Mouse (Mus musculus) c-Kit-positive CD71-negative TER-119-negative erythroid progenitor cells, embryonic 14.5 days (primary cell): ENCODE measurements around the gene Dnm1.

Experiments used
- DNase-seq: peaks from one replicate; pipeline ENCODE4 v3.0.0-alpha.2; 2013; ENCODE audit warnings: low read depth

The Dnm1 gene

DNA sequence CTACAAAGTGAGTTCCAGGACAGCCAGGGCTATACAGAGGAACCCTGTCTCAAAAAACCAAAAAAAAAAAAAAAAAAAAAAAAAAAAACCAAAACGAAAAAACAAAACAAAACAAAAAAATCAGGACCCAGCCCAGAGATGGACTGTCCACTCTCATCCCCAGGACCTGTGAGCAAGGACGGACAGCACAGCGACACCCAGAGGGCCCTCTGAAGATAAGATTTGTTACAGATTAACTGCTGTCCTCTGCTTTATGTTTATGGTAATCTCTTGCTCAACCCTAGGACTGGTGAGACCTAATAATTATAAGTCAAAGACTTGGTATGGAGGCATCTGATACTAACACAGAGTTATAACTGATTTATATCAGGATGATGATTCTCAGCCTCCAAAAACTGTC, 77.3 kb downstream of the Dnm1 start:
- DNase-seq = no peak

DNA sequence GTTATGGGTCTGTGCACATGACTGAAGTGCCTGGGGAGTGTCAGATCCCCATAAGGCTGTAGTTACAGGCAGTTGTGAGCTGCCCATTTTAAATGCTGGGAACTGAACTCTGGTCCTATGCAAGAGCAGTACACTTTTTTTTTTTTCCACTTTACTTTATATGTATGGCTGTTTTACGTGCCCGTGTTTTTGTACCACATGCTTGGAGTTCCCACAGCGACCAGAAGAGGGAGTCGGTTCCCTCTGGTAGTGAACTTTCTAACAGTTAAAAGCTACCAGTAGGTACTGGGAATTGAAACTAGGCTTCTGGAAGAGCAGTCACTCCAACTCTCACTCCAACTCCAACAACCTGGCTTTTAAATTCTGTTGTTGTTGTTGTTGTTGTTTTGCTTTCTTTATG, 92.5 kb downstream of the Dnm1 start:
- DNase-seq = peak; percentile 85

DNA sequence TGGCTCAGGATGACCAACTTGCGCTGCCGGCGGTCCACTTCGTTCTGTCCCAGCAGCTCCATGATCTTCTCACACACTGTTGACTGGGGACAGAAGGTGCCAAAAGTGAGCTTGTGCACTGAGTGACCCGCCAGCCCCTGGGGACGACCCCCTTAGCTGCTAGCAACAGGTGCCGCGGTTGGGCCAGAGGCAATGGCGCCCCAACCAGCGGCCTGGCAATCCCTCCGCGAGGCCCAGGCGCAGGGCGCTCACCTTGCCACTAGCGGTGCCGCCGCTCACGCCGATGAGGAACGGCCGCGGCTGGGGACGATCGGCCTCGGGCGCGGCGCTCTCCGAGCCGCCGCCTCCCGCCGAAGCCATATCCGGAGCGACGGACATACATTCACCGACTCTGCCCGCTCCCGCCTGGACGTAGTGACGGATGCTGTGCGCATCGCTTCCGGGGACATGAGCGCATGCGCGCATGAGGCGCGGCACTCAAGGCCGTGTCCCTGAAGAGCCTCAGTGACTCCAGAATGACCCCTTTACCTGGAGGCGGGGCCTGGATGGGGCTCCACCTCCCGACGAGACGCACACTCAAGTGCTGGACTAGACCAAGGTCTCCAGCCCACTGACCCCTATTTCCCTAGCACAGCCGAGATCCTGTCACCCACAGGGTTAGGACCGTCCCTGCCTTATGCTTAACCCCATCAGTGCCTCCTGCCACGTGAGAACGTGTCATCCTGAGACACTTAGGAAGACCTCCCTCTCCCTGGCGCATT, 93.3 kb downstream of the Dnm1 start, which contains the start of gene Uck1:
TSS of gene Uck1 (minus strand) at position 503 of the 761 bp plus-strand sequence.
- peak; percentile 88 for DNase-seq

DNA sequence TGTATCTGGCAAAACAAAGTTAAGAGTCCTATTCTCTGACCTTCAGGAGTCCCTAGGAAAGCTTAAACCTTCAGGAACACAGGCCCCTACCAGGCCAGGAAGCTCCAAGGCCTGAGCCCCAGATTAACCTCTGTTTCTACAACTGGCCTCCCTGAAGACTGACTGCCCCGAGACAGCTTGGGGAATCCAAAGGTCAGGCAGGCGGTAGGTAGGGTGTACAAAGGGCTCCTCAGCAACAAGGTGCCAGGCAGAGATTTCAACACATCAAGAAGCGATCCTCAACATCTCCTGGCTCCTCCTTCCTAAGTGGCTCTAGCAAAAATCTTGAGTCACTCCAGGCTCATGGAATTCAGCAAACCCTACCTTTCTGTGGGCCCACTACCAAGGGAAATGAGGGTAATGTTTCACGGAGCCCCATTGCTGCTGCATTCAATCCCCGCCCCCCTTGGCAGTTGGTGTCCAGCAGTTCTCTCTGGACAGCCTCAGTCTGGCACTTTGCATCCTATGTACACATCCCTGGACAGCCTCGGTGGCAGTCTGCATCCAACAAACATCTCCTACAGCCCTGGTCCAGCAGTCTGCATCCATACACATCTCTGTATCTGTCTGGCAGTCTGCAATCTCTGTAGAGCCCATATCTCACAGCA, 94.1 kb downstream of the Dnm1 start:
- no peak for DNase-seq
